8 mouse cellular contexts compared by ENCODE assay signal in genomic region chr1:162187352-162188120, GRCm38 (mm10).
A peak's percentile ranks its signal among the peaks of the same experiment; 100 is the strongest.
DNase-seq lines count a peak whose midpoint lies in the region; ATAC-seq lines count a peak whose summit lies in the region.

No protein-coding gene starts in this region.

- H3K27ac ChIP-seq in forebrain, embryonic 14.5 days (ENCODE audit: low read depth, low read length) = no peak overlapping the region
- H3K27ac ChIP-seq in intestine, embryonic 14.5 days (ENCODE audit: low read depth) = peak overlapping the region; percentile 96

- 45% methylated on average over 8 of the region's 8 CpGs for WGBS in forebrain, embryonic 14.5 days
- 32% methylated on average over 8 of the region's 8 CpGs for WGBS in intestine, embryonic 14.5 days

- no peak overlapping the region for H3K4me3 ChIP-seq in forebrain, embryonic 14.5 days (ENCODE audit: low read depth, low read length)
- no peak overlapping the region for H3K4me3 ChIP-seq in intestine, embryonic 14.5 days (ENCODE audit: low read depth, low read length)

- no peak overlapping the region for H3K4me2 ChIP-seq in forebrain, embryonic 14.5 days (ENCODE audit: low read length)
- peak overlapping the region; percentile 4 for H3K4me2 ChIP-seq in intestine, embryonic 14.5 days (ENCODE audit: low read length)

- no peaks in the 10 kb centered on the region for H3K27me3 ChIP-seq in forebrain, embryonic 14.5 days (replicated peaks; ENCODE audit: control insufficient read depth, insufficient read depth, low read length)
- H3K27me3 ChIP-seq in intestine, embryonic 14.5 days (replicated peaks; ENCODE audit: control insufficient read depth, insufficient read depth, low read length) = no peaks in the 10 kb centered on the region

- no peak overlapping the region for H3K9ac ChIP-seq in forebrain, embryonic 14.5 days (ENCODE audit: low read length)
- H3K9ac ChIP-seq in intestine, embryonic 14.5 days (ENCODE audit: low read length) = no peak overlapping the region

- H3K4me1 ChIP-seq in forebrain, embryonic 14.5 days (ENCODE audit: control insufficient read depth, insufficient read depth, low read length) = peaks cover 16% of the 10 kb centered on the region
- peaks cover 50% of the 10 kb centered on the region for H3K4me1 ChIP-seq in intestine, embryonic 14.5 days (replicated peaks; ENCODE audit: control insufficient read depth, insufficient read depth, low read length)

- peak; percentile 18 to 23 for DNase-seq in cerebellum, postnatal 10 days
- DNase-seq in cerebellum, adult 11-12 months = no peak
- peak; percentile 80 for DNase-seq in 3T3-L1 (ENCODE audit: low read depth, low spot score)
- DNase-seq in forebrain, embryonic 14.5 days (ENCODE audit: low spot score) = peak; percentile 57
- no peak for DNase-seq in intestine, embryonic 14.5 days (ENCODE audit: low spot score)
- DNase-seq in thymus, postnatal 10 days (ENCODE audit: low spot score in 2 of 2) = no peak
- DNase-seq in retina, embryonic 14.5 days (ENCODE audit: low spot score) = no peak

- ATAC-seq in forebrain, embryonic 14.5 days = peak; percentile 50; the same call in 1 of the 2 replicates
- ATAC-seq in intestine, embryonic 14.5 days (replicated peaks; ENCODE audit: low FRiP score, low TSS enrichment, low read depth) = peak; percentile 77
- no peak for ATAC-seq in frontal cortex, adult (ENCODE audit: low TSS enrichment)

- H3K9me3 ChIP-seq in forebrain, embryonic 14.5 days (replicated peaks; ENCODE audit: control insufficient read depth, low read length) = no peaks in the 10 kb centered on the region
- H3K9me3 ChIP-seq in intestine, embryonic 14.5 days (ENCODE audit: control insufficient read depth, low read length) = no peaks in the 10 kb centered on the region

- H3K36me3 ChIP-seq in forebrain, embryonic 14.5 days (ENCODE audit: control insufficient read depth, insufficient read depth, low read length) = no peaks in the 10 kb centered on the region
- H3K36me3 ChIP-seq in intestine, embryonic 14.5 days (ENCODE audit: control insufficient read depth, insufficient read depth, low read length) = no peaks in the 10 kb centered on the region

Comparison
In these comparisons a context has a peak if more than half of its experiments do, and no peak if none do; other contexts are left out.
1. DNase-seq: peak in cerebellum, postnatal 10 days (2 of 2), 3T3-L1 (single experiment) and forebrain, embryonic 14.5 days (single experiment); none in cerebellum, adult 11-12 months (single experiment), intestine, embryonic 14.5 days (single experiment), thymus, postnatal 10 days (0 of 2) and retina, embryonic 14.5 days (single experiment).